Mouse (Mus musculus) liver, embryonic 15.5 days (tissue): ENCODE data around the gene Vsig10. TPM values are rescaled to one million over a fixed set of nuclear protein-coding genes. Genes with fewer than 3 reads are reported as not detected.

ENCODE experiments used
- ATAC-seq: fragments of 200-750 bp; cut with Nextera tagmentation; 2 replicates; pipeline ENCODE4 v1.8.0; 2017; ENCODE audit warnings: moderate number of reproducible peaks, mild to moderate bottlenecking, moderate library complexity; ENCODE audit not compliant: insufficient read depth
- H3K27ac ChIP-seq: fragments of 300-500 bp; sonication (generic); replicated peaks from 2 replicates; pipeline ENCODE4 v1.5.1; 2015; ENCODE audit warnings: mild to moderate bottlenecking, inconsistent platforms
- H3K27me3 ChIP-seq: fragments of 300-500 bp; sonication (generic); 2 replicates; pipeline ENCODE4 v1.6.1; 2015; ENCODE audit warnings: mild to moderate bottlenecking, inconsistent platforms
- H3K36me3 ChIP-seq: fragments of 300-500 bp; sonication (generic); replicated peaks from 2 replicates; pipeline ENCODE4 v1.6.1; 2015; ENCODE audit warnings: moderate library complexity, mild to moderate bottlenecking, inconsistent platforms
- H3K4me1 ChIP-seq: fragments of 300-500 bp; sonication (generic); replicated peaks from 2 replicates; pipeline ENCODE4 v1.6.1; 2015; ENCODE audit warnings: inconsistent platforms
- H3K4me2 ChIP-seq: fragments of 300-500 bp; sonication (generic); 2 replicates; pipeline ENCODE4 v1.6.1; 2015; ENCODE audit warnings: moderate library complexity, mild to moderate bottlenecking, inconsistent platforms
- H3K4me3 ChIP-seq: fragments of 300-500 bp; sonication (generic); replicated peaks from 2 replicates; pipeline ENCODE4 v1.5.1; 2015; ENCODE audit warnings: mild to moderate bottlenecking, inconsistent platforms
- H3K9ac ChIP-seq: fragments of 300-500 bp; sonication (generic); 2 replicates; pipeline ENCODE4 v1.6.1; 2015; ENCODE audit warnings: moderate library complexity, mild to moderate bottlenecking, inconsistent platforms
- H3K9me3 ChIP-seq: fragments of 300-500 bp; sonication (generic); replicated peaks from 2 replicates; pipeline ENCODE4 v1.6.1; 2016; ENCODE audit warnings: inconsistent platforms
- WGBS: fragments of 180-500 bp; shearing (Covaris S2); methylation state at CpG from one replicate; pipeline ENCODE4 v1.1.7; 2015; ENCODE audit warnings: mixed read lengths; ENCODE audit not compliant: insufficient replicate concordance; 5-methylcytosine and 5-hydroxymethylcytosine counted together
- polyA plus RNA-seq: library from polyadenylated mRNA; unstranded; fragments of >200 nt; fragmentation: Nextera tagmentation; extraction: Ambion mirVana; gene quantifications from 2 replicates; pipeline ENCODE4 v1.2.1, GENCODE M21; 2015

Gene Vsig10
- polyA plus RNA-seq, 1 experiment from 2014 or later: 1.4 TPM

DNA sequence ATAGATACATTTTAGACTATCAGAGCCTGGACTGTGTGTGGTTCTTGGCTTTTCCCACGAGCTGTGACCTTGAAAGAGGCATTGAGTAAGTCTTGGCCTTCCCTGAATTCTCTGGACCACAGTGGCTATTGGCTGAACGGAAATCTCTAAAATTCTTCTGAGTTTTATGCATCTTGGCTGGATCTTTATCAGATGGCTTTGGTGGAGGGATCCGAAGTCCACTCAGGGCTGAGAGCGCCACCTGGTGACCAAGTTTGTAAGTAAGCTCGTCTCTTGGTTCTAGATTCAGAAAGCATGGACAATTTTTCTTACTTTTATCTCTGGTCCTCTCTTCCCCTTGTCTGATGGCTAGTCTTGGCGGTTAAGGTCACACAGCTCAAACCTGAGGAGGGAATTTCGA lies 13.9 kb upstream of the Vsig10 start:
- Histone ChIP-seq H3K27me3 (no peaks in the 10 kb centered on the region), H3K4me3 (no peak overlapping the region), H3K4me1 (no peaks in the 10 kb centered on the region; the same call in 1 of the 2 replicates), H3K27ac (no peak overlapping the region), H3K9me3 (no peaks in the 10 kb centered on the region), H3K4me2 (no peak overlapping the region), H3K9ac (no peak overlapping the region), H3K36me3 (no peaks in the 10 kb centered on the region)
- no peak for ATAC-seq
- WGBS: 39% methylated on average over 7 of the region's 7 CpGs

DNA sequence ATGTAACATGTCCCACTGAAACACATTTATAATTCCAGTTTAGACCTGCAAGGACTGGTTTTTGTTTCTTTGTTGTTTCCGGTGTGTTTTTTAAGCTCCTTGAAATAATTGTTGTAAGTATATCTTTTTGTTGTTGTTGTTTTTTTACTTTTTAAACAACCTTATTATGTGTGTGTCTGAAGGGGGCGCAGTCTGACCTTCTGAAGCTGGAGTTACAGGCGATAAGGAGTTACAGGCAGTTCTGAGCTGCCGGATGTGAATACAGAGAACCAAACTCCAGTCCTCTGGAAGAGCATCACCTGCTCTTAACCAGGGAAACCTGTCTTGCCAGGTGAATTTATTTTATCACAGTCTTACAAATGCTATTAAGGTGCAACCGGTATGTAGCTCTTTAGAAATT lies 13.1 kb upstream of the Vsig10 start:
- Histone ChIP-seq H3K27me3 (no peaks in the 10 kb centered on the region), H3K36me3 (no peaks in the 10 kb centered on the region), H3K27ac (no peak overlapping the region), H3K4me2 (no peak overlapping the region), H3K4me3 (no peak overlapping the region), H3K4me1 (no peaks in the 10 kb centered on the region; the same call in 1 of the 2 replicates), H3K9me3 (no peaks in the 10 kb centered on the region), H3K9ac (no peak overlapping the region)
- WGBS: 73% methylated on average over 5 of the region's 5 CpGs
- ATAC-seq: no peak

DNA sequence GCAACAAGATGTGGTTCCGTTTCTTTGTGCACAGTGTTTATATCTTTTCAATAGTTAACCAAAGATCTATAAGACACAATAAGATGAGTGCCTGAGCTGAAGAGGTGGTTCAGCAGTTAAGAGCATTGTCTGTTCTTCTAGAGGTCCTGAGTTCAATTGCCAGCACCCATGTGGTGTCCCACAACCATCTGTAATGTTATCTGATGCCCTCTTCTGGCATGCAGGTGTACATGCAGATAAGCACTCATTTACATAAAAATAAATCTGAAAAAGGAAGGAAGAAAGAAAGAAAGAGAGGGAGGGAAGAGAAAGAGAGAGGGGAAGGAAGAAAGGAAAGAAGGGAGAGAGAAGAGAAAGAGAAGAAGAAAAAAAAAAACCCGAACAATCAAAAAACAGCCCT lies 12.1 kb upstream of the Vsig10 start:
- Histone ChIP-seq H3K36me3 (no peaks in the 10 kb centered on the region), H3K9me3 (no peaks in the 10 kb centered on the region), H3K4me3 (no peak overlapping the region), H3K27ac (no peak overlapping the region), H3K4me1 (no peaks in the 10 kb centered on the region; the same call in 1 of the 2 replicates), H3K9ac (no peak overlapping the region), H3K27me3 (no peaks in the 10 kb centered on the region), H3K4me2 (no peak overlapping the region)
- 70% methylated on average over 2 of the region's 2 CpGs for WGBS
- ATAC-seq: no peak

DNA sequence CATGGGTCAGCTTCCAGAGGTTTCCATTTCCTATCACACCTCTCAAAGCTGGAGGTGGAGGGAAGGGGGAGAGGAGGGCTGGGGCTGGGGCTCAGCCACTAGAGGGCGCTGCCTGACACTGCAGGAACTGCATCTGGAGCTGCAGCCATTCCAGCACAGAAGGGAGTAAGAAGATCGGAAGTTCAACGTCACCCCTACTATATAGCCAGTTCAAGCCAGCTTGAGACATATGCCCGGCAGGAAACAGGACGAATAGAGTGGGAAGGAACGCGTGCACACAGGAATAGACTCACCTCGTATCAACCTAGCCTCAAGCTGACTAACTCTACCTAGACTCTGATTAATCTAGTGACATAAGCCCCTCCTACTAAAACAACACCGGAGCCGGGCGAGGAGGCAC lies 11.2 kb upstream of the Vsig10 start:
- H3K9ac ChIP-seq: no peak overlapping the region
- peak; percentile 18; the same call in 1 of the 2 replicates for ATAC-seq

DNA sequence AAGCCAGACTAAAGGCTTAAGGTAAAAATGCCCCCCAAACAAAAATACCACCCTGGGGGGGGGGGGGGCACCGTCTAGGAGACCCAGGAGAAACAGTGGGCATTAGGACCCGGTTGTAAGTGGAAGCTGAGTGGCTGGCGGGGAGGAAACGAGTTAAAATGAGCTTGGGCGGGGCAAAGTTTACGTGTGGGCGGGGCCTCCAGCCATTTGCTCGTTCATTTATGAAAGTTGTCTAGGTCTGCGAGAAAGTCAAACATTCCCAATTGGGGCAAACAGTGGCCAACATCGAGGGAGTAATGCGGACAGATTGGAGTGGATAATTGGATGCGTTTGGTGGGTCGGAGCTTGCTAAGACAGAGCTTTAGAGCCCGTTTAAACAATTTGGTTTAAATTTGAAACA lies 5.5 kb upstream of the Vsig10 start:
- H3K4me1 ChIP-seq: peaks cover 13% of the 10 kb centered on the region
- no peaks in the 10 kb centered on the region for H3K9me3 ChIP-seq
- no peak overlapping the region for H3K9ac ChIP-seq
- no peak overlapping the region for H3K27ac ChIP-seq
- peaks cover 45% of the 10 kb centered on the region for H3K27me3 ChIP-seq
- H3K36me3 ChIP-seq: no peaks in the 10 kb centered on the region
- ATAC-seq: no peak
- H3K4me2 ChIP-seq: peak overlapping the region; percentile 63
- peak overlapping the region; percentile 39 for H3K4me3 ChIP-seq
- WGBS: 18% methylated on average over 14 of the region's 14 CpGs

More for the DNA sequence above, 11.2 kb upstream of the Vsig10 start:
- Histone ChIP-seq H3K27ac (no peak overlapping the region), H3K9me3 (no peaks in the 10 kb centered on the region), H3K4me1 (no peaks in the 10 kb centered on the region; the same call in 1 of the 2 replicates), H3K36me3 (no peaks in the 10 kb centered on the region), H3K4me2 (peak overlapping the region; percentile 36), H3K4me3 (no peak overlapping the region), H3K27me3 (no peaks in the 10 kb centered on the region)
- WGBS: 19% methylated on average over 11 of the region's 11 CpGs

DNA sequence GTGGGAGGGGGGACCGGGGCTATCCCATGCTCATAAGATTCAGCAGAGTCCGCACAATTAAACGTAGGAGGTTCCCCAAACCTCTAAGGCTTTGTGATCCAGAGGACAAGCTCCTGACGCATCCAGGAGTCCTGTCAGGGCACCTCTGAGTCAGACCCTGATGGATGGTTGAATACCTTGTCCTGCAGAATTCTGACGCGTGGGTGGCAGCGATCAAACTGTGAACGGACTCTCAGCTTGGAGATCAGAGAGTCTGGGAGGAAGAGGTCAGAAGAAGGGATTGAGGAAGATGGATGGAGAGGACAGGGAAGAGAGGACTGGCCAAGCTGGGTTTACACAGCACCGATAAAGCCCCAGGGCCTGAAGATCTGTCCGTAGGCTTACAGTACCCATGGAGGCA lies 5.0 kb upstream of the Vsig10 start:
- Histone ChIP-seq H3K4me2 (peak overlapping the region; percentile 63), H3K9me3 (no peaks in the 10 kb centered on the region), H3K9ac (no peak overlapping the region), H3K27ac (no peak overlapping the region), H3K4me1 (peaks cover 16% of the 10 kb centered on the region), H3K36me3 (no peaks in the 10 kb centered on the region), H3K4me3 (peak overlapping the region; percentile 39), H3K27me3 (peaks cover 50% of the 10 kb centered on the region)
- 29% methylated on average over 10 of the region's 10 CpGs for WGBS
- no peak for ATAC-seq

DNA sequence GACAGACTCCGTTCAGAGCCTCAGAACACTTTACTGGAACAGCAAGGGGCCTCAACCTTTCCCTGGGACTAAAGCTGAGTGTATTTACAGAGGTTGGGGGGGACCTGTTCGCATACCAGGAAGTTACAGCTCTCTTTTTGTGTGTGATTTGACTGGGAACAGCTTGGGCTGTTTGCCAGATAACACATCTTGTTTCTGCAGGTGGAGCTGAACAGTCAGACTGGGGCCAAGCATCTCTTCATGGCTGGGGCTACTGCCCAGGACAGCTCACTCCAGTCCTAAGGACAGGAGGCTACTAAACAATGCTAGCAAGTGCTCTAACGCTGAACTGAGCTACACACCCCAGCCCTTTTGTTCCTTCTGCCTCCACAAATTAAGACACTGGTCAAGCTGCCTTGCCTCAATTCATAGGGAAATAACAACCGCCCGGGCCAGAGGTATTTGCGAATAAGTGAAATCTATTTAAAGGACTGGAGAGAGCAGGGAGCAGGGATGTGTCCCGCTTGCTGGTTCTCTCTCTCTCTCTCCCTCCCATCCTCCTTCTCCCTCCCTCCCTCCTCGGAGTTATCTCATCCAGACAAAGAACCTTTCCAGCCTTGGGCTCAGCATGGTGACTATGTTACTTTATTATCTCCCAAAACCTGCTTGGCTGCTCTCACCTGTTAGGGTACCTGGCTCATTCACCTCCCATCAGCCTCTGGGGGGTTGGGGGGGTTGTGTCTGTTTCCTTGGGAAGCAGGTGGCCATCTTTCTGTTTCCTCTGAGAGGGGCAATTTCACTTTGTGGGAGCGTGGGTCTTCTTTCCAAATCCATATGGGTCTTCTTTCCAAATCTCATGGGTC lies 4.1 kb upstream of the Vsig10 start:
- no peak overlapping the region for H3K4me3 ChIP-seq
- no peak overlapping the region for H3K9ac ChIP-seq
- 27% methylated on average over 9 of the region's 9 CpGs for WGBS
- H3K36me3 ChIP-seq: no peaks in the 10 kb centered on the region
- no peaks in the 10 kb centered on the region for H3K9me3 ChIP-seq
- no peak overlapping the region for H3K27ac ChIP-seq
- peaks cover 59% of the 10 kb centered on the region for H3K27me3 ChIP-seq
- H3K4me1 ChIP-seq: peaks cover 20% of the 10 kb centered on the region
- no peak for ATAC-seq
- no peak overlapping the region for H3K4me2 ChIP-seq

DNA sequence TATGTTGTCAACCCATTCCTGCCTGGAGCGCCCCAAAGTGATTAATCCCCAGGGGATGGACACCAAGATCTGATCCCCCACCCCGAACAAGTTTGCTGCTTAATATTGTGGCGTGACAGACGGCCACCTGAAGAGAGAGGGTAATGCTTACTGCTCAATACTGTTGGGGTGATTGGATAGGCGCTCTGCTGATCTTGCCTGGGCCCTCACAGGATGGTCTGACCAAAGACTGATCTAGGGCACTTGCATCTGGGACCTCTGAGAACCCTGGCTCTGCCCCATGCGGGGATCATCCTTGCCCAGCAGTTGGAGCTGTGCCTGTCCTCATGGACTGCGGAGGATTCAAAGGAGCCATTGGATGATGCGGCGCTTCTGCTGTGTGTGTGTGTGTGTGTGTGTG lies 4.9 kb downstream of the Vsig10 start:
- no peak overlapping the region for H3K27ac ChIP-seq
- H3K4me2 ChIP-seq: no peak overlapping the region
- H3K9me3 ChIP-seq: no peaks in the 10 kb centered on the region
- WGBS: 67% methylated on average over 9 of the region's 9 CpGs
- no peaks in the 10 kb centered on the region for H3K36me3 ChIP-seq
- H3K27me3 ChIP-seq: peaks cover 32% of the 10 kb centered on the region
- no peak overlapping the region for H3K9ac ChIP-seq
- no peak for ATAC-seq
- no peak overlapping the region for H3K4me3 ChIP-seq
- H3K4me1 ChIP-seq: peaks cover 4% of the 10 kb centered on the region; the same call in 1 of the 2 replicates

DNA sequence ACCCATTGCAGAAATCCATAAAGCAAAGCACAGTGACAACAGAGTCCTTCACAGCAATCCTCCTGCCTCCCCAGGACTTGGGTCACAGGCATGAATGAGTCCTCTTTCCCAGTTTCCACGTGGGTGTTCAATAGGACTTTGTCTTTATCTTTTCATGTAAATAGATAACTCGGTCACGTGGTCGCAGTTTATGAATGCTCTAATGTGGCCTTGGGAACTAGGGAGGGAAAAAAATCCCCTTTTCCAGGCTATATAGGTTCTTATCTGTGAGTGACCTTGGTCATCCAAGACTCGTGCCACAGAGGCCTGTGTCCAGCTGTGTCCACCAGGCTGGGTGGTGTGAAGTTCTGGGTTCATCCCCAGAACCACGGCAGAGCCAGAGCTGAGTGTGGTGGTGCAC lies 7.5 kb downstream of the Vsig10 start:
- no peak overlapping the region for H3K27ac ChIP-seq
- ATAC-seq: no peak
- no peak overlapping the region for H3K9ac ChIP-seq

DNA sequence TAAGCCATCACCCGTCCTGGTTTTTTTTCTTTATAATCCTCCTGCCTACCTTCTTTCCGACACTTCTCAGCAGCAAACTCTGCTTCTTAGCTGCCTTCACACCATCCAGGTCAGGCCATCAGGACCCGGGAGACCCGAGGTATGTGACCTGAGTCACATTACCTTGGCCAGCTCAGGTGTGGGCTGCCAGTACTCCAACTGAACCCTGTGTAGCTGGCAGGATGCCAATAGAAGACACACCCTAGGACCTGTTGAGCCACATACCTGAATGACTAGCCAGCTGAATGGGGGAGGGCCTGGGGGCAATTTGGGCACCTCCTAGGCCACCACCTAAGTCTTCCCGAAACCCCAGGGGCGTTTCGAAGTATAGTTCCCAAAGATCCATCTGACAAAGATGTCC lies 11.6 kb downstream of the Vsig10 start:
- no peaks in the 10 kb centered on the region for H3K27me3 ChIP-seq
- no peaks in the 10 kb centered on the region for H3K4me1 ChIP-seq
- no peak overlapping the region for H3K4me2 ChIP-seq
- H3K27ac ChIP-seq: no peak overlapping the region
- H3K36me3 ChIP-seq: no peaks in the 10 kb centered on the region; the same call in 1 of the 2 replicates
- H3K9me3 ChIP-seq: no peaks in the 10 kb centered on the region
- 71% methylated on average over 7 of the region's 7 CpGs for WGBS
- H3K9ac ChIP-seq: no peak overlapping the region
- no peak for ATAC-seq
- no peak overlapping the region for H3K4me3 ChIP-seq

More for the DNA sequence above, 7.5 kb downstream of the Vsig10 start:
- no peaks in the 10 kb centered on the region for H3K4me1 ChIP-seq
- H3K9me3 ChIP-seq: no peaks in the 10 kb centered on the region
- H3K36me3 ChIP-seq: no peaks in the 10 kb centered on the region
- no peak overlapping the region for H3K4me2 ChIP-seq
- H3K4me3 ChIP-seq: no peak overlapping the region
- 50% methylated on average over 6 of the region's 6 CpGs for WGBS
- peaks cover 6% of the 10 kb centered on the region for H3K27me3 ChIP-seq

DNA sequence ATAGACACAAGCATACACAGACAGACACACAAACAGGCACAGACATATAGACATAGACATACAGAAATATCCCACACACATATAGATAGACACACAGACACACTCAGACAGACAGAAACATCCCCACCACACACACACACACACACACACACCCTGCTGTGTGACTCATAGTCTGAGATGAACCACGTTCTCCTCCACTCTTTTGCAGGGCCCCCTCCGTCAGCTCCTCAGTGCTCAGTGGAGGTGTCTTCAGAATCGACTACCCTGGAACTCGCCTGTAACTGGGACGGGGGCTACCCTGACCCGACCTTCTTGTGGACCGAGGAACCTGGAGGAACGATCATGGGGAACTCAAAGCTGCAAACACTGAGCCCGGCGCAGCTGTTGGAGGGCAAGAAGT lies 19.1 kb downstream of the Vsig10 start:
- no peaks in the 10 kb centered on the region; the same call in 1 of the 2 replicates for H3K36me3 ChIP-seq
- ATAC-seq: no peak
- H3K4me3 ChIP-seq: no peak overlapping the region
- WGBS: 66% methylated on average over 10 of the region's 10 CpGs
- peaks cover 23% of the 10 kb centered on the region; the same call in 1 of the 2 replicates for H3K4me1 ChIP-seq
- 0 out of 2 replicates have a peak overlapping the region, but pooled peaks have one; percentile 5 for H3K4me2 ChIP-seq
- no peak overlapping the region for H3K9ac ChIP-seq
- no peaks in the 10 kb centered on the region for H3K27me3 ChIP-seq
- peak overlapping the region; percentile 19; the same call in 1 of the 2 replicates for H3K27ac ChIP-seq
- H3K9me3 ChIP-seq: 0 out of 2 replicates have a peak, but pooled peaks cover 3% of the 10 kb centered on the region
